Mouse (Mus musculus): ENCODE measurements around the gene Bmp5.

- TF ChIP-seq CTCF (IDR thresholded peaks at IDR 0.05; ENCODE audit: low read depth, low read length) (no peak), POLR2A (IDR thresholded peaks at IDR 0.05; ENCODE audit: extremely low read depth, insufficient read depth, low read length) (no peak)
Observed at GRCm38 (mm10) chr9:75815161-75815560, 40.0 kb downstream of the Bmp5 start.
